Mouse (Mus musculus) testis, adult 2 months (tissue): ENCODE measurements around the gene Abca16. TPM values are rescaled to one million over a fixed set of nuclear protein-coding genes. Genes with fewer than 3 reads are reported as not detected.

ENCODE experiments used
- H3K27ac ChIP-seq: fragments of 200-500 bp; 2 replicates; pipeline ENCODE4 v1.5.1; 2012; ENCODE audit warnings: low read depth, low read length; ENCODE audit not compliant: control insufficient read depth, insufficient read depth
- H3K27me3 ChIP-seq: fragments of 200-500 bp; 2 replicates; pipeline ENCODE4 v1.6.1; 2012; ENCODE audit warnings: mild to moderate bottlenecking, low read length, moderate library complexity; ENCODE audit not compliant: control insufficient read depth, insufficient read depth
- H3K36me3 ChIP-seq: fragments of 200-500 bp; 2 replicates; pipeline ENCODE4 v1.6.1; 2012; ENCODE audit warnings: mild to moderate bottlenecking, low read length; ENCODE audit not compliant: control insufficient read depth, insufficient read depth
- H3K4me1 ChIP-seq: fragments of 200-500 bp; 2 replicates; pipeline ENCODE4 v1.6.1; 2012; ENCODE audit warnings: low read length; ENCODE audit not compliant: control insufficient read depth, insufficient read depth
- H3K4me3 ChIP-seq: fragments of 200-500 bp; 2 replicates; pipeline ENCODE4 v1.5.1; 2012; ENCODE audit warnings: low read depth, mild to moderate bottlenecking, low read length, moderate library complexity, mixed read lengths; ENCODE audit not compliant: control insufficient read depth
- CTCF ChIP-seq: fragments of 200-500 bp; IDR thresholded peaks from 2 replicates; pipeline ENCODE4 v1.5.1; 2012; ENCODE audit warnings: low read depth, mild to moderate bottlenecking, inconsistent platforms, low read length, moderate library complexity; ENCODE audit not compliant: control insufficient read depth, insufficient read depth, insufficient replicate concordance
- POLR2A ChIP-seq: fragments of 200-500 bp; IDR thresholded peaks from 2 replicates; pipeline ENCODE4 v1.6.1; 2012; ENCODE audit warnings: low read depth, mild to moderate bottlenecking, inconsistent platforms, low read length, moderate library complexity; ENCODE audit not compliant: control insufficient read depth
- polyA plus RNA-seq: library from polyadenylated mRNA; depleted of rRNA; stranded (reverse); fragments of >200 nt; gene quantifications from 2 replicates; pipeline ENCODE4 v1.2.3, GENCODE M21; 2012; rRNA removed

Gene Abca16
- polyA plus RNA-seq = 18.9 and 25.4 TPM in 2 replicates

DNA sequence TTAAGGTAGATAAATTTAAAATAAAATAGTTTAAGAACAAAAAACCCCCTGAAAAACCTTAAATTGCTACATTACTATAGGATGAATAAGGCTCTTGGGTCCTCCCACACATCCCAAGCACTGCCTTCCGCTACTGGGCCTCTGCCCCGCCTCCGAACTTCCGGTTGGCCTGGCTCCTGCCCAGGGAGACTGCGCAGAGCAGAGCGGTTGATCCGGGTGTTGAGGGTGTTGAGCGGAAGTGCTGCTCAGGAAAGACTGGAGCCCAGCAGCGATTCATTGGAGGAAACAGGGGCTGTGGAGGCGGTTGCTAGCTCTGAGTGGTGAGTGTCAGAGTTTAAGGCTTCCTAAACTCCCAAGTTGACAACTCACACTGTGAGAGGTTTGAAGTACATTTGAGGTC lies at the start of gene Abca16:
TSS of gene Abca16 (plus strand) at position 201 of the 400 bp plus-strand sequence.
- Histone ChIP-seq H3K4me1 (no peaks in the 10 kb centered on the region), H3K27ac (peak within 1 kb of the TSS; percentile 82), H3K27me3 (no peaks in the 10 kb centered on the region), H3K36me3 (no peaks in the 10 kb centered on the region), H3K4me3 (peak within 1 kb of the TSS; percentile 88)
- TF ChIP-seq POLR2A (peak; percentile 84), CTCF (no peak)

DNA sequence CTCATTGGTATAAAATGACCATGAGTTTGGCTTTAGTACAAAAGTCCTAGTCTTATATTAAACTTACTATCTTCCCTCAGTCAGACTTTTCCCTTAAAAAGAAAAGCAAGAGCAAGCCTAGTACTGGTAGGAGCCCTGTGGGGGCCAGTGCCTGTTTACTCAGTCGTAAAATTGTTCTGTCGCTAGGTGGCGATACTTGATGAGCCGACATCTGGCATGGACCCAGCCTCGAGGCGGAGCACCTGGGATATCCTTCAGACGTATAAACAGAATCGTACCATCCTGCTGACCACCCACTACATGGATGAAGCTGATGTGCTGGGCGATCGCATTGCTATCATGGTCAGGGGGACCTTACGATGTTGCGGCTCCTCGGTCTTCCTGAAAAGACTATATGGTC lies 48.3 kb upstream of the Abca16 start:
- no peaks in the 10 kb centered on the region for H3K4me1 ChIP-seq
- no peaks in the 10 kb centered on the region for H3K27me3 ChIP-seq
- no peak overlapping the region for H3K27ac ChIP-seq
- TF ChIP-seq CTCF = peak; percentile 45; the same call in 1 of the 2 replicates
- TF ChIP-seq POLR2A = no peak
- no peak overlapping the region for H3K4me3 ChIP-seq
- no peaks in the 10 kb centered on the region for H3K36me3 ChIP-seq

DNA sequence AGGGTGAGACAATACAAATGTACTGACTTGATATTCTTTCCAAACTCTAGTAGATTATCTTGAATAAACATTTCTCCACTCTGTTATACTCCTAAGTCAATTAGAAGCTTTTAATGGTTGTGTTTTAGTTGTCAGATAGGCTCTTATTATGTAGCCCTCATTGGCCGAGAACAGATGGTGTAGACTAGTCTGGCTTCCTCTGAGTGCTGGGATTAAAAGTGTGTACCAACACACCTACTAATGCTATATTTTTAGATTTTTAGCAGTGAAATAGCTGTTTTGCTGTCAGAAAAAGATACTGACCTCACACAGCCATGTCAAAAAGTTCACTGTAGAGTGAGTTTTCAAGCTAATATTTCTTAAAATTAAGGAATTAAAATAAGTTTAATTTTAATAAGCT lies 2.9 kb downstream of the Abca16 start:
- no peak for TF ChIP-seq CTCF
- TF ChIP-seq POLR2A = no peak
- Histone ChIP-seq H3K27ac (no peak overlapping the region), H3K27me3 (no peaks in the 10 kb centered on the region)

DNA sequence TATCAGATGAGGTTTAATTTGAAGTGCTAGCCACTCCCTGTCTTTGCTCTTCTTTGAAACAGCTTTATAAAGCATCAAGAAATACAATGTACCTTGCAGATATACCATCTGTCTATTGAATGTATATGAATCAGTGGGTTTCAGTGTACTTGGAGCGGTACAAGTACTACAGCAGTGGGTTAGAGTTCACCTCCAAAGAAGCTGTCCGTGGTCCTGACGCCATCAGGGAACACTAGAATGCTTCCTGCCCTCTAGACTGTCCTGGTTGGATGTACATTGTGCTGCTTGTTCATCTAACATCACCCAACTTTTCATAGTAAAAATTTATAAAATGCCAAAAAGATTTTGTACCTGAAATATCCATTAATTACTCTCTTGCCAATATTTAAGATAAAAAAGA lies 17.2 kb downstream of the Abca16 start:
- Histone ChIP-seq H3K36me3 (no peaks in the 10 kb centered on the region), H3K27ac (no peak overlapping the region), H3K27me3 (no peaks in the 10 kb centered on the region), H3K4me1 (no peaks in the 10 kb centered on the region), H3K4me3 (no peak overlapping the region)
- TF ChIP-seq CTCF = no peak
- no peak for TF ChIP-seq POLR2A

More for the DNA sequence above, 2.9 kb downstream of the Abca16 start:
- H3K4me1 ChIP-seq = no peaks in the 10 kb centered on the region
- no peak overlapping the region for H3K4me3 ChIP-seq
- H3K36me3 ChIP-seq = no peaks in the 10 kb centered on the region

DNA sequence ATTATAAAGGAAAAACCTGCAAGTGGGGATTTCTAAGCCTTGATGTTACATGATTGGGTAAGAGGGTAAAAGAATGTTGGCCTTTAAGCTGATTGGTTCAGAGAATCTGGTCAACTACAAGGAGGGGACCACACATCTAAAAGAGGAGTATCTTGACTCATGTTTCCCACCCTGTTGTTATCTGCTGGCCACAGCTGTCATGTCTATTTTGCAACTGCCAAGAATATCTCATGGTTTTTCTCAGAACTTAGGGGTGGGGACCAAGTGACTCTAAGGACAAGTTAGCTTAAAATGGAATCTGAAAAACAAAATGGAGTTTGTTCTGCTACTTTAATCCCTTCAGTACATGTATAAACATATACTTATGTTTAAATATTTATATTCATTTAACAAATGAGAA lies 22.0 kb downstream of the Abca16 start:
- H3K27ac ChIP-seq = no peak overlapping the region
- no peaks in the 10 kb centered on the region for H3K4me1 ChIP-seq
- H3K27me3 ChIP-seq = no peaks in the 10 kb centered on the region
- no peaks in the 10 kb centered on the region for H3K36me3 ChIP-seq
- no peak overlapping the region for H3K4me3 ChIP-seq
- TF ChIP-seq POLR2A = no peak
- no peak for TF ChIP-seq CTCF

DNA sequence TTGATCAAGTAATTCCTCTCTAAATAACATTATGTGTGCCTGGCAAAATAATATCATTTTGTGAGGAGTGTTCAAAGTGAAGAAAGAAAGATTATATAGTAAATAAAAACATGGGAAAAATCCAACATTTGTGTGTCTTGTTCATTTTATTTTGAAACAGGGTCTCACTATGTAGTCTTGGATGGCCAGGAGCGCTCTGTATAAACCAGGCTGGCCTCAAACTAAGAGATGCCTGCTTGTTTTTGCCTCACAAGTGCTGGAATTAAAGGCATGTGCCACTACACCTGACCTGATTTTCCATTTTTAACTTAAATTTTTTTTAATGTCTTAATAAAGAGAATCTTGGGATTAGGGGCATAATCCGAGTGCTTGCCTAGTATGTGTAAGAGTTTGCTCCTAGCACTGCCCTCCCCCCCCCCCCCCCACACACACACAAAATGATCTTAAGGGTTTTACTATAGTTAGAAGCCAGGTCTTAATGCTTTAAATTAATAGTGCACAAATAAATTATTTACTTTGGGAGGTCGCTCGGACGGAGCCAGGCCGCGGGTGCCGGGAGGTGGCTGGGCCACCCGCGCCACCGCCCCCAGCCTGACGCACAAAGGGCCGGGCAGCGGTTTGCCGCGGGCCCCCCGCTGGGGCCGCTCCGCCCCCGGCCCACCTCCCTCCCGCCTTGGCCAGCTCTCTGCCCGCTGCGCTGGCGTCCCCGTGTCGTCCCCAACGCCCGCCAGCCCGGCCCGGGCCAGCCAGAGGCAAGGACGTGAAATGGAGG lies 94.6 kb downstream of the Abca16 start:
- Histone ChIP-seq H3K27me3 (no peaks in the 10 kb centered on the region), H3K36me3 (no peaks in the 10 kb centered on the region), H3K27ac (no peak overlapping the region), H3K4me3 (peak overlapping the region; percentile 53), H3K4me1 (peaks cover 2% of the 10 kb centered on the region; the same call in 1 of the 2 replicates)
- TF ChIP-seq POLR2A = no peak
- TF ChIP-seq CTCF = no peak

DNA sequence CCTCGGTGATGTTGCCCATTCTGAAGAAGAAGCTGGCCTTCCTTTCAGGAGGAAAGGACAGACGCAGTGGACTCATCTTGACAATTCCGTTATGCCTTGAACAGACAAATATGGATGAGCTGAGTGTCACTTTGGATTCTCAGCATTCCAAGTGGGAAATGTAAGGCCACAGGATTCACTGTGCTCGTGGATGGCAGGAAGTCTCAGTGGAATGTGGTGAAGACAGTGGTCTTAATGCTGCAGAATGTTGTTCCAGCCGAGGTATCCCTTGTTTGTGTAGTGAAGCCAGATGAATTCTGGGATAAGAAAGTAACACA lies 95.2 kb downstream of the Abca16 start:
- 0 out of 2 replicates have a peak overlapping the region, but pooled peaks have one; percentile 2 for H3K27ac ChIP-seq

DNA sequence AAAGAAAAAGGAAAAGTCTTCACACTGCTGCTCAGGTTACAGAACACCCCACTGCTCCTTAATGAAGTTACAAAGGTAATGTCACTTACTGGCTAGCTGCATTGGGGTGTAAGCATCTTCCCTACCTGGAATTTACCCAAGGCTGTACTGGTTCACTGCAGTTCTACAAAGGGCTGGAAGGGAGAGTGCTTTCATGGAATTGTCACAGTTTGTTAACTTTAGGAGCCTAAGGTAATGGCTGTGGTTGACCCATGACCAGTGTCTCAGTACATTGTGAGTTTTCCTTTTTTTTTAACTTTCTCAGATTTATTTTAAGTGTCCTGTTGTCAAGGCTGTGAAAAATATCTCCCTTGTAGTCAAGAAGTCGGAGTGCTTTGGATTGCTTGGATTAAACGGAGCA lies 125.4 kb downstream of the Abca16 start:
- H3K4me3 ChIP-seq = no peak overlapping the region
- TF ChIP-seq CTCF (no peak), POLR2A (no peak)
- no peak overlapping the region for H3K27ac ChIP-seq
- no peaks in the 10 kb centered on the region for H3K4me1 ChIP-seq
- H3K36me3 ChIP-seq = no peaks in the 10 kb centered on the region
- no peaks in the 10 kb centered on the region for H3K27me3 ChIP-seq

More for the DNA sequence above, 95.2 kb downstream of the Abca16 start:
- H3K27me3 ChIP-seq = no peaks in the 10 kb centered on the region
- peaks cover 2% of the 10 kb centered on the region; the same call in 1 of the 2 replicates for H3K4me1 ChIP-seq
- peak overlapping the region; percentile 53 for H3K4me3 ChIP-seq
- H3K36me3 ChIP-seq = no peaks in the 10 kb centered on the region
- no peak for TF ChIP-seq POLR2A
- TF ChIP-seq CTCF = no peak
